Mouse (Mus musculus): ENCODE measurements at regions not wholly inside any gene's neighbourhood (a gene's known extent, or its start where the extent isn't known, plus 50 kb on each side); places are given as distances from the start of the nearest gene placed in this dataset.

- H3K9ac ChIP-seq (replicated peaks), result no peak overlapping the region
- H3K36me3 ChIP-seq, result no peaks in the 10 kb centered on the region
- H3K4me2 ChIP-seq (replicated peaks), result no peak overlapping the region
- ATAC-seq, result no peak
- WGBS, result 84% methylated on average over 5 of the region's 5 CpGs
- H3K4me3 ChIP-seq (replicated peaks), result no peak overlapping the region
- no peak overlapping the region for H3K27ac ChIP-seq
- H3K9me3 ChIP-seq, result no peaks in the 10 kb centered on the region
- H3K27me3 ChIP-seq, result no peaks in the 10 kb centered on the region
- H3K4me1 ChIP-seq (replicated peaks), result no peaks in the 10 kb centered on the region
These were observed 694.0 kb downstream of the 1190002N15Rik start for GRCm38 (mm10) chr9:93843869-93844268.
